Mouse (Mus musculus) cerebellum, adult 11 months (tissue): Measurements from ENCODE around the gene Jmjd8.
A peak's percentile ranks its signal among the peaks of the same experiment; 100 is the strongest.
"Not testable (repeated sequence)": the region's sequence is repeated elsewhere in the genome, so short reads cannot be mapped to it uniquely, and the experiment has no call there.

Experiments
- DNase-seq: peaks from one replicate; pipeline ENCODE4 v3.0.0; 2022

Jmjd8 gene

GRCm38 (mm10) chr17:25863681-25864080 is 35.0 kb downstream of the Jmjd8 start:
- no peak for DNase-seq

GRCm38 (mm10) chr17:25864311-25864710 is 35.6 kb downstream of the Jmjd8 start:
- no peak for DNase-seq

- no peak for DNase-seq
These were observed 36.6 kb downstream of the Jmjd8 start for GRCm38 (mm10) chr17:25865288-25865687.

GRCm38 (mm10) chr17:25866172-25866571 is 37.5 kb downstream of the Jmjd8 start:
- no peak for DNase-seq

GRCm38 (mm10) chr17:25867509-25867835 is 38.8 kb downstream of the Jmjd8 start:
- no peak for DNase-seq

GRCm38 (mm10) chr17:25867836-25868600 is 39.4 kb downstream of the Jmjd8 start:
- DNase-seq, result peak; percentile 62

GRCm38 (mm10) chr17:25868601-25869191 is 40.0 kb downstream of the Jmjd8 start, which contains the start of gene Mcrip2:
TSS of gene Mcrip2 (minus strand) at chr17:25868764.
- DNase-seq, result peak; percentile 81

GRCm38 (mm10) chr17:25869498-25869897 is 40.8 kb downstream of the Jmjd8 start:
- no peak for DNase-seq

GRCm38 (mm10) chr17:25869954-25870353 is 41.3 kb downstream of the Jmjd8 start:
- no peak for DNase-seq

- DNase-seq, result not testable (repeated sequence)
These were observed 42.9 kb downstream of the Jmjd8 start for GRCm38 (mm10) chr17:25871566-25871965.

- DNase-seq, result no peak
These were observed 44.0 kb downstream of the Jmjd8 start for GRCm38 (mm10) chr17:25872676-25873075.

GRCm38 (mm10) chr17:25873405-25874147 is 44.9 kb downstream of the Jmjd8 start:
- no peak for DNase-seq

- no peak for DNase-seq
These were observed 45.6 kb downstream of the Jmjd8 start for GRCm38 (mm10) chr17:25874148-25874720.

- peak; percentile 89 for DNase-seq
These were observed 46.1 kb downstream of the Jmjd8 start, which contains the start of gene Mettl26 for GRCm38 (mm10) chr17:25874721-25875170. TSS of gene Mettl26 (plus strand) at chr17:25875074.

GRCm38 (mm10) chr17:25875171-25876136 is 46.8 kb downstream of the Jmjd8 start:
- DNase-seq, result peak; percentile 86

- DNase-seq, result no peak
These were observed 47.8 kb downstream of the Jmjd8 start for GRCm38 (mm10) chr17:25876347-25876915.

- DNase-seq, result no peak
These were observed 48.4 kb downstream of the Jmjd8 start for GRCm38 (mm10) chr17:25877025-25877424.

GRCm38 (mm10) chr17:25877741-25878610 is 49.3 kb downstream of the Jmjd8 start:
- DNase-seq, result no peak

GRCm38 (mm10) chr17:25878611-25879180 is 50.0 kb downstream of the Jmjd8 start:
- no peak for DNase-seq

GRCm38 (mm10) chr17:25879261-25879660 is 50.6 kb downstream of the Jmjd8 start:
- DNase-seq, result no peak
